Mouse (Mus musculus) adrenal gland, postnatal 36 days (tissue): ENCODE measurements at regions not wholly inside any gene's neighbourhood (a gene's known extent, or its start where the extent isn't known, plus 50 kb on each side); places are given as distances from the start of the nearest gene placed in this dataset.
"Not testable (repeated sequence)": the region's sequence is repeated elsewhere in the genome, so short reads cannot be mapped to it uniquely, and the experiment has no call there.

Experiments used
- DNase-seq, 2 experiments: peaks; one replicate each; pipeline ENCODE4 v3.0.0; 2021; ENCODE audit warnings: mixed read lengths in 1 of 2

GRCm38 (mm10) chr12:77054700-77055099, 92.7 kb upstream of the Max start:
- no peak for DNase-seq

GRCm38 (mm10) chr12:77054211-77054610, 92.2 kb upstream of the Max start:
- no peak for DNase-seq

DNA sequence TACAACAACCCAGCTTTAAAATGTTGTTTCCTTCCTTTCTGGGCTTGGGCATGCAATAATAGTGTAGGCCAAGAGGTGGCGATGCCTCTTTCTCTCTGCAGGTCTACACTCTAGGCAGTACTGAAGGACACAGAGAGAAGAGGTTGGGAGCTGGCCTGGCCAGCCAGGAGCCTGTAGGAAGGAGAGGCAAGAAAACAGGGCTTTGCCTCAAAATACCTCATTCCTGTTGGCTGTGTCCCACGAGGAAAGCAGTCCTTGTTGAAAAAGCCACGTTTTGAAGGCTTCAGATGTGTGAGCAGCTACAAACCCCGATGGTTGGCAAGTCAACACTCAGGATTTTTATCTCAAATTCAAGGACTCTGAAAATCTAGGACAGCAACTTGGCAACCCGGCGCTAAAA, 90.9 kb upstream of the Max start:
- DNase-seq = peak; percentile 75 to 77

GRCm38 (mm10) chr12:77048380-77048779, 86.4 kb upstream of the Max start:
- DNase-seq = peak in 1 of 2 experiments; percentile 34

DNA sequence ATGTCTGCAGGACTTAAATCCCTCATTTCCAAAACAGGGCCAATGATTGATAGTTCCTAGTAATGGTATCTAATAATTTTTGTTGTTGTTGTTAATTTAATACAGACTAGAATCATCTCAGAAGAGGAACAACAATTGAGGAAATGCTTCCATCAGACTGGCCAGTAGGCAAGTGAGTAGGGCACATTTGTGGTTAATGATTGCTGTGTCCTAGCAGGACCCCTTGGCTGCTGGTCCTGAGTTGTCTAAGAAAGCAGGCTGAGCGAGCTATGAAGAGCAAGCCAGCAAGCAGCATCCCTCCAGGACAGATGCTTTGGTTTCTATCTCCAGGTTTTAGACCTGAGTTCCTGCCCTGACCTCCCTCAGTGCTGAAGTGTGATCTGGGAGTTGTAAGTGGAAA, 85.3 kb upstream of the Max start:
- no peak for DNase-seq

DNA sequence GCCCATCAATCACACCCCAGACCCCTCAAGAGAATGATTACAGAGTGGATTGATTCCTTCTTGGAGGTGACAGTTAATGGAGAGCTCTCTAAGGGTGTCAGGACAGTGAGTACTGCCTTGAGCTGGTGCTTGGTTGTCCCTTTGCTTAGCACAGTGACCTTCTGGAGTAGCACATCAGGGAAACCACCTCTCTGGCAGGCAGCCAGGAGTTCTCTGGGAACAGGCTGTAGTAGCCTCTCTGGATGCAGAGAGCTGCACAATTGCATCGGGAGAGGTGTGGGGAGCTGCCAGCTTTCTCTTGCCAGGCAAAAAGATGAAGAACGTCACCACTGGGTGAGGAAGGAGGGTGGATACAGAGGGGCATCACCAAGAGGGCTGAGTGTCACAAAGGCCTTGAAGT, 84.0 kb upstream of the Max start:
- DNase-seq = peak; percentile 90 to 93

DNA sequence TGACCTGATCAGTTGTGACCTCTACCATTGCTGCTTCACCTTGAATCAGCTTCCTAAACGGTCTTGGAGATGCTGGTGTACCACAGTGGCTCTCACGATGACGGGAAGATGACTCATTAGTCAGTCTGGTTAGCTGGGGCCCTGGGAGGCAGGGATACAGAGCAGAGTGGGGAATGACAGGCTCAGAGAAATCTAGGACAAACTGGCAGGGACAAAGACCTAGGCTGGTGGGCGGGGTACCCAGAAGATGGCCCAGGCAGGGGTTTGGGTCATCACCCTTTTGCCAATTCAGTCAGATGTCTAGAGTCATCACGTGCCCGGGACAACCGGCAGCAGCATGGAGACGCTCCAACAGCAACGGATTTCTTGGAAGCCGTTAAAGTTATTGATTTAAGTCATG, 83.4 kb upstream of the Max start:
- DNase-seq = peak; percentile 47 to 53

GRCm38 (mm10) chr12:77042356-77042755, 80.4 kb upstream of the Max start:
- no peak for DNase-seq

- no peak for DNase-seq
Measured at GRCm38 (mm10) chr12:77041141-77041540, 79.1 kb upstream of the Max start.

DNA sequence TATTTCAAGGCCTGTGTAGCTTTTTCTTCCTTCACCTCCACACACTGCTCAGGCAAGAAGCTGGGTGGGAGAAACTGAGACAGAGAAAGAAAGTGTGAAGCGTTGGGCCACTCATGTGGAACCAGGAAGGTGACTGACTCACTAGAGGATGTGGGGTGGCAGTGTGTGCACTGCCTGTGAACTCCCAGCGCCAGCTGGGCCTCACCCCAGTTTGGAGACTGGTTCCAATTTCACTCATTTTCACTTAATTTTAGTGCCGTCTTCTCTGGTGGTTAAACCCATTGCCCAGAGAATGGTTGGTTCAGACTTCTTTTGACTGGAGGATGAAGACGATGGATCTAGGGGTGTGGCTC, 77.9 kb upstream of the Max start:
- no peak for DNase-seq

GRCm38 (mm10) chr12:77039295-77039952, 77.4 kb upstream of the Max start:
- DNase-seq = peak; percentile 26 to 55

GRCm38 (mm10) chr12:77035676-77036075, 73.7 kb upstream of the Max start:
- no peak for DNase-seq

DNA sequence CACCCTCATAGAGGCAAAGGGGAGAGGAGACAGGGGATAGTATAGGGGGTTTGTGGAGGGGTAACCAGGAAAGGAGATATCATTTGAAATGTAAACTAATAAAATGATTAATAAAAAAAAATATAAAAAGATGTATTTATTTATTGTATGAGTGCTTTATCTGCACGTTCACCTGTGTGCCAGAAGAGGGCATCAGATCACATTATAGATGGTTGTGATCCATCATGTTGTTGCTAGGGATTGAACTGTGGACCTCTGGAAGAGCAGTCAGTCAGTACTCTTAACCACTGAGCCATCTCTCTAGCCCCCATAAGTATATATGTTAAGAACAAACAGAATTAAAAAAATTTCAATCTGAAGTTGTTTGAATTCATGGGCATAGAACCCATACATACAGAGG, 69.4 kb upstream of the Max start:
- no peak for DNase-seq

DNA sequence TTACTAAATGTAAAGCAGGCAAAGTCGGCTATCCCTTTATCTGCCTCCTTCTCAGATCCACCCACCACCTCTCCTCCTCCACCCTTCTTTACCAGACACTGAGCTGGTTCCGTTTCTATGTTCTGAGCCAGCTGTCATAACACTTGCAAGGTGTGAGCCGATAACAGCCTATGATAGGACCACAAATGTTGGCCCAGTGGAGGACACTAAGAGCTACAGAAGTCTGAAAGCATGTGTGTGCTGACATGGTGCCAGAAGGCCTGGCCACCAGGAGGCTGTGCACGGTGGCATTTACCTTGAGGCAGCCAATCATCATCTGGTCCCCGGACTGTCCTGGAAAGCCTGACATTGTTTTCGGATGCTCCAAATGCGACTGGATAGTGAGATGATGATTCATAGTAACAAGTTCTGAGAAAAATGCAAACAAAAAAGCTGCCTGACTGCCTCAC, 63.5 kb upstream of the Max start:
- no peak for DNase-seq

- no peak for DNase-seq
Measured at GRCm38 (mm10) chr12:77022538-77022937, 60.5 kb upstream of the Max start.

DNA sequence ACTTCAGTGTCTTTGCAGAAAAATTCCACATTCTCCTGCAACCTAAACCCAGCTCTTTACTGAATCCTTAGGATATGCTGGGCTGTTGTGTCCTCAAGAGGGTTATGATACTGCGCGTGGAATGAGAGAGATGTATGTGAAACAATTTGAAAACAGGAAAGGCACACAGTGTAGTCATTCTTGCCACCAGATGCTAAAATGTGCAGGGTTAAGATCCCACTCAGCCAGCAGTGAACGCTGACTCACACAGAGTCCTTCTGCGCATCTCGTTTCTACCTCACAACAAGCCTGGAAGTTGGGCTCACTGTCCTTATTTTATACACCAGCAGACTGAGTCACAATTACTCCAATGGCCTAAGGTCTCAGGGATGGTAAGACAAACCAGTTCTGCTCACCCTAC, 59.9 kb upstream of the Max start:
- no peak for DNase-seq

GRCm38 (mm10) chr12:77019708-77020511, 57.9 kb upstream of the Max start:
- DNase-seq = peak; percentile 37 to 53

DNA sequence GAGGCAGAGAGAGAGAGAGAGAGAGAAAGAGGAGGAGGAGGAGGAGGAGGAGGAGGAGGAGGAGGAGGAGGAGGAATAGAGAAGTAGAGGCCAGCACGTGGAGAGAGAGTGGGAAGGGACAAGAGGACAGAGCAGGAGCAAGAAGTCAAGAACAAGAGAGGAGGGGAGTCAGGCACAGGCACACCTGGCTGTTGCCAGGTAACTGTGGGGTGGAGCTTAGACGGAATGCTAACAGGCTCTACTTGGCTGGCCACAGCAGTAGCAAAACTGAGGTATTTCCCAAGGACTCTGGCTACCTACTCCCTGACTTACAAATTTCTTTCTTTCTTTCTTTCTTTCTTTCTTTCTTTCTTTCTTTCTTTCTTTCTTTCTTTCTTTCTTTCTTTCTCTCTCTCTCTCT, 57.1 kb upstream of the Max start:
- not testable (repeated sequence) for DNase-seq

GRCm38 (mm10) chr12:77018373-77018772, 56.4 kb upstream of the Max start:
- DNase-seq = no peak

DNA sequence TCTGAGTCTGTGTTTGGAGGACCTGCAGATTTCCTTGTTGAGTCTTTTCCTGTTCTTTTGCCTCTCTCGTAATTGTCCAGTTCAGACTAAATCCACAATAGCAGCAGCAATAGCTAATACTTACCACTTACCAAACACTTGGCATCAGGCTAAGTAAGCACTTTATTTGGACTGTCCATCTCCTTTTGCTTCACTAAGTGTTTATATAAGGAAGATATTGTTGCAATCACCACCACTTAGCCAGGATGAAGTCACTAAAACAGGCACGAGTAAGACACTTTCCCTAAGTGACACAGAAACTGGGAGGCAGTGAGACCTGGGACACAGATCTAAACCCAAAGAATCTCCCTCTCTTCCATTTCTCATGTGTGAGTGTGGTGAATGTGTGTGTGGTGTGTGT, 52.9 kb upstream of the Max start:
- no peak for DNase-seq
